Mouse (Mus musculus) kidney, adult 11 months (tissue): Measurements from ENCODE around the gene Jtb.
"Not testable (repeated sequence)": the region's sequence is repeated elsewhere in the genome, so short reads cannot be mapped to it uniquely, and the experiment has no call there.

Experiments used
- DNase-seq: peaks from one replicate; pipeline ENCODE4 v3.0.0; 2022

The Jtb gene

DNA sequence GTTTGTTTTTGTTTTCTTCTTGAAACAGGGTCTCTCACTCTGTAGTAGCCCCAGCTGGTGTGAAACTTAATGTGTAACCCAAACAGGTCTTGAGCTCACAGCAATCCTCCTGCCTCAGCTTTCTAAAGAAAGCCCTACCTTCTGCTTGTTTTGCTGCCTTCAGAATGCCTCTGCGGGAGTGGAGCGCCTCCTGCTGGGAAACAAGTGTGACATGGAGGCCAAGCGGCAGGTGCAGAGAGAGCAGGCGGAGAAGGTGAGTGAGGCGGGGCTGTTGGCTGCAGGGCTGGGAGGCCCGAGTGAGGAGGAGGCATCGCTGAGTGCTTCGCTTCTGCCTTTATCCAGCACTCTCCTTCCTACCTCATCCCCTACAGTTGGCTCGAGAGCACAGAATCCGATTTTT is 7.1 kb upstream of the Jtb start:
- no peak for DNase-seq

DNA sequence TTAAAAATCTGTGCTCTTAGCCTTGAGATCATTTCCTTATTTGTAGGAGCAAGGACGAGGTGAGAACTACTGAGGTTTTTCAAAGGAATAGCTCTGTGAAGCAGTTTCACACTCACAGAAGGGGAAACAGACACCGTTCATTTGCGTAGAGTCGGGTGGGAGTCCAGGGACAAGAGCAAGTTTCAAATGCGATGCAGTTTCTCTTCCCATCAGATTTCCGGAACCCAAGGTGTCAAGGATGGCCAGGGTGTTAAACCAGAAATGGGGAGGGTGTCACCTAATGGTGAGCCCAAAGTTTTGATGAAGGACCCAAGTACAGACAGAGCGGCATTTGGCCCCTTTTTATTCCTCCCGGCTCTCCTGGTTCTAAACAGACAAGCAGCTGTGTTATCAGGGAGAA is 322 bp upstream of the Jtb start:
- DNase-seq: no peak

DNA sequence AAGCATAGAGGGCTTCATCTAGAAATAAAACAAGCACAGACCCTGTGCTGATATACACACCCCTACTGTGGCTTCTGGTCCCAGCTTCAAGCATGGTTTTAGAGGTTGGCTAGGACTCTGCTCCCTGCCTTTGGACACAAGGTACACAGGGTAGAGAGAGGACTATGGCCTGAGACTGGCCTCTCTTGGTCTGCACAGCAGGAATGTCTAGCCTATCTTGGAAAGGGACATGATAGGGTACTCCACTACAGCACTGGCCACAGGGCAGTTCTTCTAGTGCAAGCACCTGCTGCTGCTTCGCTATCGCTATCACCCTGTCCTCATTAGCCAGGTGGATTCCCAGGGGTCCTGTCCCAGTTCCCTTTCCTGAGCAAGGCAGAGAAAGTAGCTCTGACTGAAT is 9.9 kb downstream of the Jtb start:
- DNase-seq: peak; percentile 64

DNA sequence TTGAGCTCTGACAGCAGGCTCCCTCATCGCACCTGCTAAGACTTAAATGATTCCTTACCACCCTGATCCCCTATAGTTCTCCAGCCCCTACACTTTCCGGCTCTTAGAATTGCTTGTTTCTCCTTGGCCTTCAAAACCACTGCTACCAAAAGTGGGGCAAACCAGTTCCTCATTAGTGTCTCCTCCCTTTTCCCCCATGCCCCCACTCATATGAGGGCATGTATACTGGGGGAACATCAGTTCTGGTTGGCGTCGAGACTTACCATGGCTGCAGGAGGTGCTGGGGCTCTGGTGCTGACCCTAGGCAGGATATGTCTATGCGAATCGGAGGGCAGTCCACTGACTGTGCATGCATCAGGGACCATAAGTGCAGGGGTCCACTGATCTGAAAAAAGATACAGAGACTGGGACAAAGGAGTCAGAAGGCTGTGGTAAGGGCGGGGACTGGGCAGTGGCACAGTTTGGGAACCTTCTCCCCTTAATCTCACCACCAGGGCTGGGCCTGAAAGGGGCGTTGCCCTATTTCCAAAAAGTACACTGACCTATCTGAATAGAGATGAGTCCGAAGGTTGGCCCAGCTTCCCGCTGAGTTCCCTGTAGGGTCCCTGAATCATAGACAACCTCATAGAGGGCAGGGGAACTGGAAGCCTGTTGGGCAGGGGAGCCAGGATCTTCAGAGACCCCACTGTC is 10.4 kb downstream of the Jtb start:
- no peak for DNase-seq

DNA sequence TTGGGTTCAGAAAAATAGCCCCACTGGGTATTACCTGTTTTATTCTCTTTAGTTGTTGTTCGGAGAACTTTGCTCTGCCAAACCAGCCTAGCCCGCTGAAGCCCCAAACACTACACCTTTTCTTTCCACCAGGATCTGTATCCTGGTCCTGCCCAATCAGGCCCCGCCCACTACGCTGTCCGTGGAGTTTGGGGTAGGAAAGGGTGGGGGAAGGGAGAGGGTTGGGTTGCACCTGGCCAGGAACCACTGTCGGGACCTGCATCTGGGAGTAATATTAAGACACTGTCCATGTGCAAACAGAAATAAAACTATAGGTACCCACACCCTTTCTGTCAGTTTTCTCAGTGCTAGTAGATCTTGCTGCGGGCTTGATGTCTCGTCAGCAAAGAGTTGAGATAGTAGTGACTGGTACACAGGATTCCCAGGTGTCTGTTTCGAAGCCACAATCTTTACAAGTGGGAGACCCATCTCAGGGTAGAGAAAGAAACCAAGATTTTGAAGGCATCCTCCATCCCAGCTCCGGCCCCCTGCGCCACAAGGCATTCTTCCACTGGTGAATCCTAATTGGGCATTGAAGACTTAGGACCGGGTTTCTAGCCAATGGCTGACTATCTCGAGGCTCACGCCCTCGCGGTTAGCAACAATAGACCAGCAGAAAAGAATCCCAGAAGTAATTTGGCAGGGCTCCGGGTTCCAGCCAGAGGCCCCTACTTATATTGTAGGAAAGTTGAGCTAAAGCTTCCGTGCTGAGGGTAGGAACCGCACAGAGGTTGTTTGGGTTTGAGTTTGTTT is 11.8 kb downstream of the Jtb start, which contains the start of gene Creb3l4:
TSS of gene Creb3l4 (minus strand) at position 529 of the 792 bp plus-strand sequence.
- no peak for DNase-seq

DNA sequence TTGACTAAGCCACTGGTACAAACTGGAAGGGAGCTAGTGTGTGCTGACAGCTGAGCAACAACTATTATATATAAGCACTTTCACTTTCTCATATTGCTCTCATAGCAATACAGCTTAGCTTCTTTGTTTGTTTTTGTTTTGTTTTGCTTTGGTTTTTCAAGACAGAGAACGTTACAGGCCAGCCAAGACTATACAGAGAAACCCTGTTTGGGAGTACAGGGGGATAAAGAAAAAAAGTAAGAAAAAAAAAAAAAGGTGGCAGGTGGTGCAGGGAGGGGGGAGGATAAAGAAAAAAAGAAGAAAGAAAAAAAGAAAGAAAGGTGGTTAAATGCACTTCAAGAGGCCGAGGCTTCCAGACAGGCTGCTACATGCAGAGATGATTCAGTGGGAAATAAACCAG is 14.0 kb downstream of the Jtb start:
- no peak for DNase-seq

DNA sequence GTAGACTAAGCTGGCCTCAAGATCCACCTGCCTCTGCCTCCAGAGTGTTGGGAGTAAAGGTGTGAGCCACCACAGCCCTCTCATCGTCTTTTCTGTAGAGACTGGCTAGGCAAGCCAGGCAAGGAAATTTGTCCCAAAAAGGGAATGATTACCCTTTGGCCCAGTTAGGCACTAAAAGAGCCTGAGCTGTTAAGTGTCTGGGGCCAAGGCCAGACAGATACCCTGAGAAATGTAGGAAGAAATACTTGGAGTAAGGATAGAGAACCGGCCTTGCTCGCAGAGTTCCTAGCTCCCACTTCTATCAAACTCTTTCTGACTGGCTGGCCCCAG is 16.2 kb downstream of the Jtb start:
- no peak for DNase-seq

DNA sequence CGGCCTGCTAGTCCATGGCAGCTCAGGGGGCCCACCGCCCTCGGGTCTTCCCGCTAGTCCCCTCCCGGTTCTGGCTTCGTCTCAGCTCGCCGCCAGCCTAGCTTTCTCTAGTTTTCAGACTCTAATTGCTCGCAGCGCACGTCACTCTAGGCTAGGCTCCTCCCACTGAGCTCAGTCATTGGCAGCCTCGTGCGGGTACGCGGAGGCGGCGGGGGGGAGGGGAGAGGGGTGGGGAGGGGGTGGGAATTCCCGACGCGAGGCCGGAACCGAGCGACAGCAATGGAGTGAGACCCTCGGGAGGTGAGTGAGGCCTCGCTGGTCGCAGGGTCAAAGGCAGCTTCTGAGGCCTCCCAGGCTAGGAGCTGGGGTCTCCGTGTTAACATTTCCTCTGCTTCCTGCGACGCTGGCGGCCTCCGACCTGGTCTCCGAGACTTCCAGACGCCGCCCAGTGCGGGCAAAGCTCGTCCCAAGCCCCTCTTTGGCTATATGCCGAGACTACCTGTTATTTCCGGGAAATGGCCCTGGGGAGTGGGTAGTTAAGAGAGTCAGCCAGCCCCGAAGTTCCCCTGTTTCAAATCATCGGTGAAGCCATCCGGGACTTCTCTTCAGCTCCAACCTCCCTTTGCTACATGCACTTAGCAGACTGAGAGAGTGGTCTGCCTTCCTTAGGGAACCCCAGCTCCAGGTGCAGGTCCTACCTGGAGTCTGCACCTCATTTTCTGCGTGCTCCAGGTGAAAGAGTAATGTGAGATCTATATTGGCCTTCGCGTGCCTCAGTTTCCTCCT is 16.8 kb downstream of the Jtb start, which contains the start of gene Slc39a1:
TSS of gene Slc39a1 (plus strand) at position 213 of the 786 bp plus-strand sequence.
- peak; percentile 96 for DNase-seq

DNA sequence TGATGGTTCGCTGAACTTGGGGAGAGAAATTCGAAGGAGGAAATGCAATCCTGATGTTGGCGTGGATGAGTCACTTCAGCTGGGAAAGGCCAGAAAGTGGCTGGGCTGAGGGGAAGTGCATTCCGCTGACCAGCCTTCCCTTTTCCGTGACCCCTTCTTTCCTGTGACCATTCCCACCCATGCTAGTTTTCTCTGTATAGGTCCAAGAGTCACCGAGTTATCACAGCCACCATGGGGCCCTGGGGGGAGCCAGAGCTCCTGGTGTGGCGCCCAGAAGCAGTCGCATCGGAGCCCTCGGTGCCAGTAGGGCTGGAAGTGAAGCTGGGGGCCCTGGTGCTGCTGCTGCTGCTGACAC is 17.3 kb downstream of the Jtb start:
- no peak for DNase-seq

DNA sequence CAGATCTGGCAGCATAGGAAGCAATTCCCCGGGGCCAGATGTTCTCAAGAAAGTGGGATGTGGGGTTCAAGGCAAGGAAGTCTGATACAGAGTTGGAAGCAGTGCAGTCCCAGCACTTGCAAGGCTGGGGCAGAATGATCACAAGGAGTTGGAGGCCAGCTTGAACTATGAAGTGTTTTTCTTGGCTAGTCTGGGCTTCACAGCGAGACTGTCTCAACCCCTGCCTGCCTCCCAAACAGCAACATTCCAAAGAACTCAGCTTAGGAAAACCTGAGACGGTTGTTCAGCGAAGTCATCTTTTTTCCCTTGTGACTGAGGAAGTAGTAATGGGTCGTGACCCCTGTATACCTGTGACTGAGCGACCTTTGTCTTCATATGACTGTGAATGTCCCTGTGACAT is 19.4 kb downstream of the Jtb start:
- DNase-seq: no peak

DNA sequence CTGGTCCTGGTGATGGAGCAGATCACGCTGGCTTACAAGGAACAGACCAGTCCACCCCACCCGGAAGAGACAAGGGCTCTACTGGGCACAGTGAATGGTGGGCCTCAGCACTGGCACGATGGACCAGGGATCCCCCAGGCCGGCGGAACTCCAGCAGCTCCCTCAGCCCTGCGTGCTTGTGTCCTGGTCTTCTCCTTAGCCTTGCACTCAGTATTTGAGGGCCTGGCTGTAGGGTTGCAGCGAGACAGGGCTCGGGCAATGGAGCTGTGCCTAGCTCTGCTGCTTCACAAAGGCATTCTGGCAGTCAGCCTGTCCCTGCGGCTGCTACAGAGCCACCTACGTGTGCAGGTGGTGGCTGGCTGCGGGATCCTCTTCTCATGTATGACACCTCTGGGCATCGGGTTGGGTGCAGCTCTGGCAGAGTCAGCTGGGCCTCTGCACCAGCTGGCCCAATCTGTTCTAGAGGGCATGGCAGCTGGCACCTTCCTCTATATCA is 20.4 kb downstream of the Jtb start:
- DNase-seq: not testable (repeated sequence)

DNA sequence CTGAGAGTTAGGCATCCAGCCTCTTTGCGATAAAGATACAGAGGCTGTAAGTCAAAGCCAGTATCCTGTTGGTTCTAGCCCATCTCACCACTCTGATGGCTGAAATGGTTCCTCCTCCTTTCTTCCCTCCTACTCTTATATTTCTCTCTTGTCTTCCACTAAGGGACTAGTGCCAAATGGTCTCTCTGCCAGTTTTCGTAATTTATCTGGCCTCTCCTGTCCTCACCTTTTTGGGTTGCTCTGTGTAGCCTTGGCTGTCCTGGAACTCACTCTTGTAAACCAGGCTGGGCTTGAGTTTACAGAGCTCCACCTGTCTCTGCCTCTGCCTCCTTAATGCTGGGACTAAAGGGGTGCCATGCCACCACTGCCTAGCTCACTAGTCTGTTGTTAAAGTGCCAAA is 21.3 kb downstream of the Jtb start:
- DNase-seq: not testable (repeated sequence)

DNA sequence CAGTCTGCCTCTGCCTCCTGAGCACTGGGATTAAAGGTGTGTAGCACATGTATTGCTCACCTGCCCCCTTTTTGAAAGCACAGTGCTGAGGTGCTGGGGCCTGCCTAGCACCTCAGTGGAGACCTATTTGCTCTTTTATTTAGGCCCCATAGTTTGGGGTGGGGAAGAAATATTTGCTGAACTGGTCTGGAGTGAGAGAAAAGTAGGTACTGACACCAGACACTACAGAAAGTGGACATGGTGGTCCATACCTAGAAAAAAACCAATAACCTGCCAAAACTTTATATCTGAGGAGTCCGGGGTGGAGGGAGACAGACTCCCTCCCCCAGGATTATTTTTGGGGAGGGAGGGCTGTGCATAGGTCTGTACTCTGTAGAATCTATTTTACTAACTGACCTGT is 21.8 kb downstream of the Jtb start:
- DNase-seq: not testable (repeated sequence)

DNA sequence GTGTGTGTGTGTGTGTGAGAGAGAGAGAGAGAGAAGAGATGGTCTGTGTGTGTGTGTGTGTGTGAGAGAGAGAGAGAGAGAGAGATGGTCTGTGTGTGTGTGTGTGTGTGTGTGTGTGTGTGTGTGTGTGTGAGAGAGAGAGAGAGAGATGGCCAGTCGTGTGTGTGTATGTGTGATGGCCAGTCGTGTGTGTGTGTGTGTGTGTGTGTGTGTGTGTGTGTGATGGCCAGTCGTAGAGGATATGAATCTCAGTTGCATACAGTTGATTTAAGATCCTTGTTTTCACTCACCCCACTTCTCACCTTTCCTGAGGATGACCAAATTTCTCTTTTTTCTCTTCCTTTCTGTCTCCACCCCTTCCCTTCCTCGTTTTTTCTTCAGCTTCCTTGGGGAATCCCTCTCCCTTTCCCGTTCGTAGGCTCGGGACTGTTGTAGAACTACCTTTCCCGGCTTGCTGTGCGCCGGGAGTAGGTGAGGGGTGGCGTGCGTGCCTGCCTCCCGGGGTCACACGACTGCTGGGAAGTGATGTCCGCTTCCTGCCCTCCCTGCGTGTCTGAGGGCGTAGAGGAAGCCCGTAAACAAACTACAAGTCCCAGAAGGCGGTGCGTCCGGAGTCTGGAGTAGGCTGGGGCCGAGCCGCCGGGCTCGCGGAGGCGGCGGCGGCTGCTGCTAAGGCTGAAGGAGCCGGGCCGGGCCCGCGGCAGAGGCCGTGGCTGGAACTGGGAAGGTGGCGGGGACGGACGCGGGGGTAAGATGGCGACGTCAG is 22.4 kb downstream of the Jtb start, which contains the start of gene Crtc2:
TSS of gene Crtc2 (plus strand) at position 511 of the 766 bp plus-strand sequence.
- DNase-seq: peak; percentile 98

DNA sequence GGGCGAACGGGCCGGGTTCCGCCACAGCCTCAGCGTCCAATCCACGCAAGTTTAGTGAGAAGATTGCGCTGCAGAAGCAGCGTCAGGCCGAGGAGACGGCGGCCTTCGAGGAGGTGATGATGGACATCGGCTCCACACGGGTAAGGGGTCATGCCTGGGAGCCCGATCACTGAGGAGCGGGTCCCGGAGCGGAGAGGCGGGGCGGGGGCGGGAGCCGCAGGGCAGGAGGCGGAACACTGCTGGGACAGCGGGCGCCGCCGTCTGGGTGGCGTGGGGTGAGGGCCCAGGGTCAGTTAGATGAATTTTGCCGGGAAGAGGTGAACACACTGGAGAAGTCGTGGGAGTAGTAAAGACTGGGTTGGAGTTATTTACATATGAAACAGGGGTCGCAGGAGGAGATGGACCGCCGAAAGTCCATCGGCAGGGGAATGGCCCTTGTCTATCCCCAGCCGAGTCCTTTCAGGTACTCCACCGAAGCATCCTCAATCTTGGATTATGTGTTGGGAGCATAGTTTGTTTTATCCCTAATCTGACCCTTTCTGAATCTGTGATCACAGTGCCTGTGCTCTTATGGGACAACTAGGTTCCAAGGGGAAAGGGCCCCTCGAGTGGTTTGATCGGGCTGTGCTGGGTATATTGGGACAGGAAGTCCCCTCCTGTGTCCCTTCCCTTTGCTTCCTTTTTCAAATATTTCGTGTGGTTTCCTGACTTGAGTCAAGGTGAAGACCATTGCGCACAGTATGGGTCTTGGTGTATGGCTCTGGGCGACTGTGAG is 23.2 kb downstream of the Jtb start:
- no peak for DNase-seq

DNA sequence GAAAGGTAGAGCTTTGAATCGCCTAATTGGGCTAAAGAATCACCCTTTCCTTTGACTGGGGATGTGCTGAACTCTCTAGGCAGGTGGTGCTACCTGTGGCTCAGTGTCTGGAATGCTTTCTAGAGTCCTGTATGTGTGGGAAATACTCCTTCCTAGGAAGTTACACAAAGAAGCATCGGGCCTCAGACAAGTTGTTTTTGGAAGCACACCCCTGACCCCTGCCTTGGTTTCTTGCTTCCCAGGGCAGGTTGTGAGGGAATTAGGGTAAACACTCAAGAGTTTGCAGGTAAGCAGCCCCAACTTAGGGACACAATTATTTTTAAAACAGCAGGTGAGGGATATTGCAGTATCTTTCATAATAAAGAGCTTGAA is 23.8 kb downstream of the Jtb start:
- DNase-seq: no peak

DNA sequence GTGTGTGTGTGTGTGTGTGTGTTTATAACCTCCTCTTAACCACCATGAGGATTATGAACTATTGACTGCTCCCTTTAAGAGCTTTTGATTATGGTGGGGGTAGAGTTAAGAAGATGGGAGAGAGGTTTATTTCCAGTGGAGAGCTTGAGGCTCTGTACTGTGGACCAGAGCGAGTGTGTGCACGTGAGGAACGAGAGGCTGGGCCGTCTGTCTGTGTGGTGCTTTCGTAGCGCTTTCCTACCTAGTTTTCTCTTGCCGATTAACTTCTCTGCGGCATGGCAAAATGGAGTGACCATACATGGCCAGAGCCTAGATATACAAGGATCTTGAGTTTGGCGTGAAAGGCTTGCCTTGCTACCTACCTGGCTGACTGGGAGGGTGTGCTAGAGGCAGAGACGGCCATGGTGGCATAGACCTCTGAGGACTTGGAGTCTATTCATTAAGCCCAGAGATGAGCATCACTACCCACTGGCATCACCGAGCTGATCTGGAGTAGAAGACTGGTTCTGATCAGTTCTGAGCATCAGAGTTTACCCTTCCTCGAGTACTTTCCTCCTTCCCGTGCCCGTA is 24.5 kb downstream of the Jtb start:
- no peak for DNase-seq

DNA sequence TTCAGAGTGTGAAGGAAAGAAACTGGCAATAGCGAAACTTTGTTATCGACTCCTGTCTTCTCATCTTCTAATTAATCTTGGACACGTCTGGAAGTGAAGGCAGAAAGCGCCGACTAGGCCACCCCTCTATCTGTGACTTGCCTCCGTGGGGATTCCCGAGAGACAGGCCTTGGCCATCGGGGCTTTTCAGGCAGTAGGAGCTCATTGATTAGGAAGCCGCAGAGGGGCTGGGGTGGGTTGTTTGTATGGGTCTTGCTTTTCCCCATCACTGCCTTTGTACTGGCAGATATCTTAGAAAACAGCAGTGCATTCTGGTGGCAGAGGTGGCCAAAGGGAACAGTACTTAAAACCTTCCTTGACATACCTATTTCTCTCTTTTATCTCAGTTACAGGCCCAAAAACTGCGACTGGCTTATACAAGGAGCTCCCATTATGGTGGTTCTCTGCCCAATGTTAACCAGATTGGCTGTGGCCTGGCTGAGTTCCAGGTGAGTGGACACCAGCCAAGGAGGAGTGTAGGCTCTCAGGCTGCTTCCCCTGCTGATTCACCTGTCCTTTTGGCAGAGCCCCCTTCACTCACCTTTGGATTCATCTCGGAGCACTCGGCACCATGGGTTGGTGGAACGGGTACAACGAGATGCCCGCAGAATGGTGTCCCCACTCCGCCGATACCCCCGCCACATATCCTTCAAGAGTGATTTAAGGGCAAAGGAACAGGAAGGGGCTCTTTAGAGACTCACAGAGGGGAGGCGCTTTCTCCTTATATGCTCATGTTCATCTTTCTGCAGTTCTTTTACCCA is 25.5 kb downstream of the Jtb start:
- peak; percentile 60 for DNase-seq

DNA sequence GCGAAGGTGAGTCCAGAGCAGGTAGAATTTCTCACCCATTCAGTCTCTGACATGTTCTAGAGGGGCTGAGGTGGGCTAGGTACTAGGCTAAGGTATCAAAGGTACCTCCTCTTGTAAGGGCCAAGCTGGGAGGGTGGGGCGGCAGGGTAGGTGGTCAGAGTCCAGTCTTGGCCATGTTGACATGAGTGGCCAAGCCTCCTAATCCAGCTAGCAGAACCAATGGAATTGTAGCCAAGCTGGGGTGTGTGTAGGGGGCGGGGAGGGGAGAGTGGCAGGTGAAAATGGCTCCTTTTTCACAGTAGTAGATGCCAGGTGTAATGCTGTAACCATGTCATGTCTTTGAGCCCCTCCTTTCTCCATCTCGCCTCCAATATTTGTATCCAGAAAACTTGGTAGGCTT is 27.1 kb downstream of the Jtb start:
- DNase-seq: peak; percentile 71

DNA sequence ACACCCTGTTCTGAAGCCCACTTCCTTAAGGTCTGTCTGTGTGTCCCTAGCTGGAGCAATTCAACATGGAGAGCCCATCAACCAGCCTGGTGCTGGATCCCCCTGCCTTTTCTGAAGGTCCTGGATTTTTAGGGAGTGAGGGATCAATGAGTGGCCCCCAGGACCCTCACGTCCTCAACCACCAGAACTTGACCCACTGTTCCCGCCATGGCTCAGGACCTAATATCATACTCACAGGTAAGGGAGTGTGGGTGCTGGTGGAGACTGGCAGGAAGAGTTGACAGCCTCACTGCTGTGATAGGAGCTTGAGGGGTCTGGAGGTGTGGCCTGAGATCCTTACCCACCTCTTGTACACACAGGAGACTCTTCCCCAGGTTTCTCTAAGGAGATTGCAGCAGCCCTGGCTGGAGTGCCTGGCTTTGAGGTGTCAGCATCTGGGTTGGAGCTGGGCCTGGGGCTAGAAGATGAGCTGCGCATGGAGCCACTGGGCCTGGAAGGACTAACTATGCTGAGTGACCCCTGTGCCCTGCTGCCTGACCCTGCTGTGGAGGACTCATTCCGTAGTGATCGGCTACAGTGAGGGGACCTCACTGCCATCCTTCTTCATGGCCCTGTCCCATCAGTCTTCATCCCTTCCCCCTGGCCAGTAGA is 31.8 kb downstream of the Jtb start:
- no peak for DNase-seq
